Mouse (Mus musculus): ENCODE results near the gene Sdf2l1.
A peak's percentile ranks its signal among the peaks of the same experiment; 100 is the strongest.

The Sdf2l1 gene

GRCm38 (mm10) chr16:17124119-17124870 is 7.9 kb downstream of the Sdf2l1 start:
- peak; percentile 10 for DNase-seq (ENCODE audit: low read depth, low spot score)

DNA sequence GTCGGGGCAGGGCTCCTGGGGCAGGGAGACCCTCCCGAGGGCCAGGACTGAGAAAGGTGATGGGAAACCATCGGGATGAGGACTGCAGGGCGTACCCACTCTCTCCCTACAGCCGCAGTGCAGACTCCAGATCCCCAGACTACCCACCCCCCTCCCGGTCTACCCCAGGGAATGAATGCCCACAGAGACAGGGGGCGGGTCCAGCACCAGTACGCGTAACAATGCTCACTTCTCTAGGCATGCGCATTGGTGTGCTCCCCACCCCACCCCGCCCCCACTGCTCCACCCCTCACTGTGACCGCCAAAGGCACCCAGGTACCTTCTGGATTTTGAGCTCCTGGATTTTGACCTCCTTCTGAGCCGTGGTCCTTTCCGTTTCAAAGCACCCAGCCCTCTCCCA is 10.6 kb downstream of the Sdf2l1 start:
- no peak for DNase-seq (ENCODE audit: low read depth, low spot score)

- no peak for DNase-seq (ENCODE audit: low read depth, low spot score)
These were observed 14.8 kb downstream of the Sdf2l1 start for GRCm38 (mm10) chr16:17117309-17117799.

DNA sequence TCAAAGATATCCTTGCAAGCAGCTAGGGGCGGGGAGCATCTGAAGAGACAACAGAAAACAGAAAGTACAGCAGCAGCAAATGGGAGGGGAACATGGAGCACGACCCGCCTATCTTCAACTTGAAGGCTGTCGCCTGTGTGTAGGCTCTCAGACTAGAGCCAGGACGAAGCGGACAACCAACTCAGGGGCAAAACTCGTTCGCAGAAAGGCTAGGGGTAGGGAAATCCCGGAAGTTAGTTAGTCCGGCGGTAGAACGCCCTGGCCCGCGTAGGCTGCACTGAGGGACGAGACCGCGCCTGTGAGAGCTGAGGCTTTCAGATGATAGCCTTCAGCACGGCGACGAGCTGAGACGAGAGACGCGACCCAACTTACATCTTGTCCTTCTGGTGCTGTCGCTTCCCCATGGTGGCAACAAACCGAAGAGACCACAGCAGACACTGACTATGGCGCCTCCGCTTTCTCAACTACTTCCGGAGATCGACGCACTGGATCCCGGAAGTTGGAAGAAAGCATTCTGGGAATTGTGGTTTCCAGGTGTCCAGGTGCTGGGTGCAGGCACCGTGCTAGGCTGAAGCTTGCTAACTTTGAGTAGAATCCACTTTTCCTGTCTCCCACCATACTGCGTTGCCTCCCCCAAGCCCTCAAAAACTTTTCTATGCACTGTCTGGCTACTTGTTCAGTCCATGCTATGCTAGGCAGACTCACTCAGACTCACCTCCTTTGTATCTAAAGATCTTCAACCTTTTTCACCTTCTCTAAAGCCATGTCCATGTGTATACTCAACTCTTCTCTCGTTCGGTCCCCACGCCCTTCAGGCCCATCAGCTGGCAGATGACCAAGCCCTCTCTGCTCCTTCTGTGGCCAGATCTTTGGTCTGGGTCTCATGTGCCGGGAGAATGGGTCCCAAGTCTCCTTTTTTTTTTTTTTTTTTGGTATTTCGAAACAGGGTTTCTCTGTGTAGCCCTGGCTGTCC is 21.1 kb downstream of the Sdf2l1 start, which contains the start of gene Ppil2:
Gene Ppil2, minus strand, starts transcription at position 487 of the 973 bp plus-strand sequence.
- peak; percentile 79 for DNase-seq (ENCODE audit: low read depth, low spot score)

GRCm38 (mm10) chr16:17104600-17104999 is 27.6 kb downstream of the Sdf2l1 start:
- DNase-seq (ENCODE audit: low read depth, low spot score) = no peak

- no peak for DNase-seq (ENCODE audit: low read depth, low spot score)
These were observed 29.5 kb downstream of the Sdf2l1 start for GRCm38 (mm10) chr16:17102630-17103220.

GRCm38 (mm10) chr16:17096938-17097337 is 35.2 kb downstream of the Sdf2l1 start:
- no peak for DNase-seq (ENCODE audit: low read depth, low spot score)

- DNase-seq (ENCODE audit: low read depth, low spot score) = no peak
These were observed 43.8 kb downstream of the Sdf2l1 start for GRCm38 (mm10) chr16:17088346-17088745.

GRCm38 (mm10) chr16:17086669-17087193 is 45.5 kb downstream of the Sdf2l1 start:
- no peak for DNase-seq (ENCODE audit: low read depth, low spot score)

- no peak for DNase-seq (ENCODE audit: low read depth, low spot score)
These were observed 45.9 kb downstream of the Sdf2l1 start for GRCm38 (mm10) chr16:17086241-17086640.

DNA sequence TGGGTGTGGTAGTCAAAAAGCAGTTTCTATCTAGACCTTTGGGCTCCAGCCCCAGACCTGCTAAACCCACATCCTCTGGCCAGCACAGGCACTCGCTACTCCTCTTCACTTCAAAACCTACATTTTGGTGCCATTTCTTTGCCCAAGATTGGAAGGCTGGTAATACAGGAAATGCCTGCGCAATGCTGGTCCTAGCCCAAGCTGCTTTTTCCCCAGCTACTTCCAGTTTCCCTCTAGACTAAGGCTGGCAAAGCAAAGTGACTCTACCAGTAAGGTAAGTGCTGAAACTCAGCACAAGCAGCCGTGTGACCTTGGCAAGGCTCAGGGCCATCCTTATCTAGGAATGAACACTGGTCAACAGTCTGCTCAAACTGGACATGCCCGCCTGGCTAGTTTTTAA is 46.5 kb downstream of the Sdf2l1 start:
- peak; percentile 24 for DNase-seq (ENCODE audit: low read depth, low spot score)

- DNase-seq (ENCODE audit: low read depth, low spot score) = no peak
These were observed 49.9 kb downstream of the Sdf2l1 start for GRCm38 (mm10) chr16:17082121-17082792.
